Mouse (Mus musculus) stomach, postnatal 0 days (tissue): Measurements from ENCODE around the gene Zdhhc13. TPM values are rescaled to one million over a fixed set of nuclear protein-coding genes. Genes with fewer than 3 reads are reported as not detected.

Source experiments
- ATAC-seq: fragments of 200-750 bp; cut with Nextera tagmentation; 2 replicates; pipeline ENCODE4 v1.8.0; 2017; ENCODE audit not compliant: low FRiP score, low TSS enrichment
- DNase-seq: peaks from one replicate; pipeline ENCODE4 v3.0.0-alpha.2; 2016; ENCODE audit warnings: low spot score
- H3K27ac ChIP-seq: fragments of 300-500 bp; sonication (generic); replicated peaks from 2 replicates; pipeline ENCODE4 v1.5.1; 2014; ENCODE audit warnings: mild to moderate bottlenecking, control low read depth
- H3K27me3 ChIP-seq: fragments of 300-500 bp; sonication (generic); 2 replicates; pipeline ENCODE4 v1.6.1; 2014; ENCODE audit warnings: low read length; ENCODE audit not compliant: control insufficient read depth, insufficient read depth
- H3K36me3 ChIP-seq: fragments of 300-500 bp; sonication (generic); 2 replicates; pipeline ENCODE4 v1.6.1; 2014; ENCODE audit warnings: low read length, mixed read lengths; ENCODE audit not compliant: control insufficient read depth, insufficient read depth
- H3K4me1 ChIP-seq: fragments of 300-500 bp; sonication (generic); replicated peaks from 2 replicates; pipeline ENCODE4 v1.6.1; 2014; ENCODE audit warnings: antibody characterized with exemption; ENCODE audit not compliant: control insufficient read depth, insufficient read depth
- H3K4me2 ChIP-seq: fragments of 300-500 bp; sonication (generic); replicated peaks from 2 replicates; pipeline ENCODE4 v1.6.1; 2014; ENCODE audit warnings: low read depth, mild to moderate bottlenecking, control low read depth, moderate library complexity
- H3K4me3 ChIP-seq: fragments of 300-500 bp; sonication (generic); 2 replicates; pipeline ENCODE4 v1.5.1; 2014; ENCODE audit warnings: low read depth, low read length, control low read depth
- H3K9ac ChIP-seq: fragments of 300-500 bp; sonication (generic); 2 replicates; pipeline ENCODE4 v1.6.1; 2014; ENCODE audit warnings: mild to moderate bottlenecking, low read length, control low read depth, mixed read lengths
- H3K9me3 ChIP-seq: fragments of 300-500 bp; sonication (generic); 2 replicates; pipeline ENCODE4 v1.6.1; 2016; ENCODE audit warnings: low read length; ENCODE audit not compliant: control insufficient read depth
- CTCF ChIP-seq: IDR thresholded peaks from 2 replicates; pipeline ENCODE4 v1.5.1; 2016; ENCODE audit warnings: antibody characterized with exemption, low read depth, mild to moderate bottlenecking, moderate library complexity
- EP300 ChIP-seq: optimal IDR thresholded peaks from 2 replicates; pipeline ENCODE3; 2016; ENCODE audit warnings: antibody characterized with exemption
- WGBS: fragments of 180-500 bp; shearing (Covaris S2); extraction: QIAGEN DNeasy Blood & Tissue Kit; methylation state at CpG from one replicate; pipeline ENCODE4 v1.1.7; 2014; 5-methylcytosine and 5-hydroxymethylcytosine counted together
- polyA plus RNA-seq: library from polyadenylated mRNA; unstranded; fragments of >200 nt; fragmentation: Nextera tagmentation; extraction: Ambion mirVana; gene quantifications from 2 replicates; pipeline ENCODE4 v1.2.1, GENCODE M21; 2015

The Zdhhc13 gene
- polyA plus RNA-seq, 1 experiment from 2014 or later, result 34.0 TPM

- H3K4me2 ChIP-seq, result no peak within 1 kb of the TSS
- DNase-seq, result no peak
- ATAC-seq, result no peak
- H3K4me1 ChIP-seq, result no peaks in the 10 kb centered on the region
- no peaks in the 10 kb centered on the region for H3K36me3 ChIP-seq
- no peaks in the 10 kb centered on the region for H3K9me3 ChIP-seq
- no peak within 1 kb of the TSS for H3K4me3 ChIP-seq
- 67% methylated on average over 11 of the region's 11 CpGs for WGBS
- no peaks in the 10 kb centered on the region for H3K27me3 ChIP-seq
- H3K9ac ChIP-seq, result no peak within 1 kb of the TSS
- H3K27ac ChIP-seq, result no peak within 1 kb of the TSS
- TF ChIP-seq CTCF (no peak), EP300 (no peak)
These were observed 59.2 kb downstream of the Zdhhc13 start, which contains the start of gene Csrp3 for GRCm38 (mm10) chr7:48847820-48848650. Gene Csrp3 (minus strand): TSS chr7:48848033.

- TF ChIP-seq CTCF, result no peak
- no peak for TF ChIP-seq EP300
- H3K4me3 ChIP-seq, result no peak overlapping the region
- H3K36me3 ChIP-seq, result no peaks in the 10 kb centered on the region
- no peaks in the 10 kb centered on the region for H3K4me1 ChIP-seq
- H3K9ac ChIP-seq, result no peak overlapping the region
- H3K27ac ChIP-seq, result no peak overlapping the region
- 82% methylated on average over 6 of the region's 6 CpGs for WGBS
- ATAC-seq, result no peak
- H3K9me3 ChIP-seq, result no peaks in the 10 kb centered on the region
- H3K27me3 ChIP-seq, result no peaks in the 10 kb centered on the region
- no peak overlapping the region for H3K4me2 ChIP-seq
- DNase-seq, result no peak
These were observed 62.8 kb downstream of the Zdhhc13 start for GRCm38 (mm10) chr7:48851529-48852104.

GRCm38 (mm10) chr7:48853496-48853895 lies 64.7 kb downstream of the Zdhhc13 start:
- Histone ChIP-seq H3K9me3 (no peaks in the 10 kb centered on the region), H3K4me2 (no peak overlapping the region), H3K36me3 (no peaks in the 10 kb centered on the region), H3K4me1 (no peaks in the 10 kb centered on the region), H3K27ac (no peak overlapping the region), H3K4me3 (no peak overlapping the region), H3K9ac (no peak overlapping the region), H3K27me3 (no peaks in the 10 kb centered on the region)
- TF ChIP-seq CTCF (no peak), EP300 (no peak)
- ATAC-seq, result no peak
- WGBS, result 80% methylated on average over 13 of the region's 13 CpGs
- DNase-seq, result no peak

- Histone ChIP-seq H3K4me1 (no peaks in the 10 kb centered on the region), H3K4me2 (no peak overlapping the region), H3K27me3 (no peaks in the 10 kb centered on the region), H3K27ac (no peak overlapping the region), H3K9ac (no peak overlapping the region), H3K9me3 (no peaks in the 10 kb centered on the region), H3K4me3 (no peak overlapping the region), H3K36me3 (no peaks in the 10 kb centered on the region)
- ATAC-seq (no peak), DNase-seq (no peak)
- 94% methylated on average over 3 of the region's 3 CpGs for WGBS
- TF ChIP-seq CTCF, result no peak
- no peak for TF ChIP-seq EP300
These were observed 66.7 kb downstream of the Zdhhc13 start for GRCm38 (mm10) chr7:48855461-48855860.

- DNase-seq (no peak), ATAC-seq (no peak)
- Histone ChIP-seq H3K27me3 (no peaks in the 10 kb centered on the region), H3K9me3 (no peaks in the 10 kb centered on the region), H3K4me2 (no peak overlapping the region), H3K27ac (no peak overlapping the region), H3K4me1 (no peaks in the 10 kb centered on the region), H3K36me3 (no peaks in the 10 kb centered on the region), H3K4me3 (no peak overlapping the region), H3K9ac (no peak overlapping the region)
- WGBS, result 41% methylated on average over 1 of the region's 1 CpGs
- TF ChIP-seq CTCF (no peak), EP300 (no peak)
These were observed 69.5 kb downstream of the Zdhhc13 start for GRCm38 (mm10) chr7:48858257-48858656.

- Histone ChIP-seq H3K4me3 (no peak overlapping the region), H3K36me3 (no peaks in the 10 kb centered on the region), H3K27me3 (no peaks in the 10 kb centered on the region), H3K27ac (no peak overlapping the region), H3K4me2 (no peak overlapping the region), H3K9ac (no peak overlapping the region), H3K4me1 (no peaks in the 10 kb centered on the region), H3K9me3 (no peaks in the 10 kb centered on the region)
- no peak for DNase-seq
- no peak for ATAC-seq
- TF ChIP-seq EP300, result no peak
- no peak for TF ChIP-seq CTCF
- WGBS, result 66% methylated on average over 4 of the region's 4 CpGs
These were observed 70.6 kb downstream of the Zdhhc13 start for GRCm38 (mm10) chr7:48859362-48859761.
